Mouse (Mus musculus): ENCODE measurements at regions not wholly inside any gene's neighbourhood (a gene's known extent, or its start where the extent isn't known, plus 50 kb on each side); places are given as distances from the start of the nearest gene placed in this dataset.

- Histone ChIP-seq H3K27ac (ENCODE audit: low read depth, low read length) (no peak overlapping the region), H3K36me3 (ENCODE audit: control insufficient read depth, insufficient read depth, low read length) (no peaks in the 10 kb centered on the region), H3K4me3 (ENCODE audit: low read depth, low read length) (no peak overlapping the region), H3K4me2 (ENCODE audit: low read depth, low read length) (no peak overlapping the region), H3K9me3 (ENCODE audit: control insufficient read depth, low read length) (no peaks in the 10 kb centered on the region), H3K4me1 (ENCODE audit: control insufficient read depth, insufficient read depth, low read length) (no peaks in the 10 kb centered on the region), H3K9ac (replicated peaks; ENCODE audit: low read depth, low read length) (no peak overlapping the region), H3K27me3 (ENCODE audit: control insufficient read depth, insufficient read depth, low read length) (no peaks in the 10 kb centered on the region)
- 59% methylated on average over 4 of the region's 4 CpGs for WGBS
- ATAC-seq (ENCODE audit: low read depth), result no peak
Observed at GRCm38 (mm10) chr14:66441825-66442224, 432.8 kb upstream of the Gulo start.

DNA sequence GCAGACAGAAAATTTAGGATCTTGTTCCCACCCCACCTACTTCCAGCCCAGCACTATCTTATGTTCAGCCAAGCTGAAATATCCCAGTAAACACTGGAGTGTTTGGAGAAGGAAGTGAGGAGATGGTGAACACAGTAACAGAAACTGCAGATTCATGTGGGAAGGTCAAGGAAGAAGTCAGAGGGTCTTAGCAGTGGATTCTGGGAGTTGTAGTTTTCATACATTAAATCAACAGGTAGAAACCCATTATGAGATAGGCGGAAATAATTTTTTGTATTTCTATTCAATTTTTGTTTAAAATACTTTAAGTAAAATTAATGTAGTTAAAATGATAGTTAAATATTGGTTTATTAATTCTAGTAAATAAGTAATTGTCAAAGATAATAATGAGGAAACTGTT lies 429.6 kb upstream of the Gulo start:
- WGBS, result 96% methylated on average over 1 of the region's 1 CpGs
- no peaks in the 10 kb centered on the region; the same call in 1 of the 2 replicates for H3K9me3 ChIP-seq (ENCODE audit: control insufficient read depth, low read length)
- H3K27me3 ChIP-seq (ENCODE audit: control insufficient read depth, insufficient read depth, low read length), result no peaks in the 10 kb centered on the region
- H3K27ac ChIP-seq (ENCODE audit: low read depth, low read length), result no peak overlapping the region
- no peak overlapping the region for H3K9ac ChIP-seq (replicated peaks; ENCODE audit: low read depth, low read length)
- H3K4me1 ChIP-seq (ENCODE audit: control insufficient read depth, insufficient read depth, low read length), result no peaks in the 10 kb centered on the region
- ATAC-seq (ENCODE audit: low read depth), result no peak
- H3K36me3 ChIP-seq (ENCODE audit: control insufficient read depth, insufficient read depth, low read length), result no peaks in the 10 kb centered on the region
- no peak overlapping the region for H3K4me2 ChIP-seq (ENCODE audit: low read depth, low read length)
- H3K4me3 ChIP-seq (ENCODE audit: low read depth, low read length), result no peak overlapping the region

- no peaks in the 10 kb centered on the region for H3K36me3 ChIP-seq (ENCODE audit: control insufficient read depth, insufficient read depth, low read length)
- 93% methylated on average over 1 of the region's 1 CpGs for WGBS
- H3K4me2 ChIP-seq (ENCODE audit: low read depth, low read length), result no peak overlapping the region
- no peak overlapping the region for H3K9ac ChIP-seq (replicated peaks; ENCODE audit: low read depth, low read length)
- no peak overlapping the region for H3K4me3 ChIP-seq (ENCODE audit: low read depth, low read length)
- H3K4me1 ChIP-seq (ENCODE audit: control insufficient read depth, insufficient read depth, low read length), result no peaks in the 10 kb centered on the region
- no peak for ATAC-seq (ENCODE audit: low read depth)
- no peak overlapping the region for H3K27ac ChIP-seq (ENCODE audit: low read depth, low read length)
- H3K27me3 ChIP-seq (ENCODE audit: control insufficient read depth, insufficient read depth, low read length), result no peaks in the 10 kb centered on the region
- no peaks in the 10 kb centered on the region; the same call in 1 of the 2 replicates for H3K9me3 ChIP-seq (ENCODE audit: control insufficient read depth, low read length)
Observed at GRCm38 (mm10) chr14:66438001-66438400, 429.0 kb upstream of the Gulo start.

GRCm38 (mm10) chr14:66431630-66432029 lies 422.6 kb upstream of the Gulo start:
- ATAC-seq (ENCODE audit: low read depth), result no peak
- no peak overlapping the region for H3K4me2 ChIP-seq (ENCODE audit: low read depth, low read length)
- no peaks in the 10 kb centered on the region for H3K4me1 ChIP-seq (ENCODE audit: control insufficient read depth, insufficient read depth, low read length)
- no peaks in the 10 kb centered on the region for H3K36me3 ChIP-seq (ENCODE audit: control insufficient read depth, insufficient read depth, low read length)
- H3K27me3 ChIP-seq (ENCODE audit: control insufficient read depth, insufficient read depth, low read length), result no peaks in the 10 kb centered on the region
- no peak overlapping the region for H3K27ac ChIP-seq (ENCODE audit: low read depth, low read length)
- WGBS, result 94% methylated on average over 5 of the region's 5 CpGs
- H3K9me3 ChIP-seq (ENCODE audit: control insufficient read depth, low read length), result no peaks in the 10 kb centered on the region; the same call in 1 of the 2 replicates
- H3K9ac ChIP-seq (replicated peaks; ENCODE audit: low read depth, low read length), result no peak overlapping the region
- no peak overlapping the region for H3K4me3 ChIP-seq (ENCODE audit: low read depth, low read length)

- Histone ChIP-seq H3K9ac (replicated peaks; ENCODE audit: low read depth, low read length) (no peak overlapping the region), H3K4me2 (ENCODE audit: low read depth, low read length) (no peak overlapping the region), H3K27ac (ENCODE audit: low read depth, low read length) (no peak overlapping the region), H3K4me3 (ENCODE audit: low read depth, low read length) (no peak overlapping the region), H3K4me1 (ENCODE audit: control insufficient read depth, insufficient read depth, low read length) (no peaks in the 10 kb centered on the region), H3K9me3 (ENCODE audit: control insufficient read depth, low read length) (no peaks in the 10 kb centered on the region), H3K36me3 (ENCODE audit: control insufficient read depth, insufficient read depth, low read length) (no peaks in the 10 kb centered on the region), H3K27me3 (ENCODE audit: control insufficient read depth, insufficient read depth, low read length) (no peaks in the 10 kb centered on the region)
- 18% methylated on average over 5 of the region's 5 CpGs for WGBS
- no peak for ATAC-seq (ENCODE audit: low read depth)
Observed at GRCm38 (mm10) chr14:66424141-66424540, 415.1 kb upstream of the Gulo start.

All from neural tube, embryonic 14.5 days (tissue).